ENCODE assay signal across 12 mouse cellular contexts in the genomic region with DNA sequence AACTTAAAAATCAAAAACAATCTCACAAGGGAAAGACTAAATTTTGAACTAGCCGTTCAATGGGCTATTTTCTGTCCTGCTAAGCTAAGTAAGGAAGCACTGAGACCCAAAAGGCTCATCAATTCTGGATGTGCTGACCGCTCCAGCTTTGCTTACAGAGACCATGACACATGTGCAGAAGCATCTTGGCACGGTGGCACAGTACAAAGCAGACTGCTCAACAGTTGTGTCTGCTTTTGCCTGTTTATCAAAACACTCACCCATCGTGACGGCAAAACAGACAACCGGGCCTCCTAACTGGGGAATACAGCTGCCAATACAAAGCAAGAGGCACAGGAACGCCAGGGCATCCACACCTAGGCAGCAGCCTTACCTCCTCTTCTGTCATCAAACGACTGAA. TPM values are rescaled to one million over a fixed set of nuclear protein-coding genes. Genes with fewer than 3 reads are reported as not detected.
A peak's percentile ranks its signal among the peaks of the same experiment; 100 is the strongest.
DNase-seq lines count a peak whose midpoint lies in the region; ATAC-seq and TF ChIP-seq lines count a peak whose summit lies in the region.
"Had no signal": no experiment of that assay in that cellular context is flagged by ENCODE, and none has a peak within 500 bp of the region (broad histone marks: within the 10 kb centered on the region; RNA-seq: fewer than 3 reads in every experiment).

No protein-coding gene starts in this region.

- no peak overlapping the region for H3K4me2 ChIP-seq in kidney, embryonic 15.5 days
- no peak overlapping the region for H3K4me2 ChIP-seq in heart, postnatal 0 days (ENCODE audit: low read depth, low read length)
- H3K4me2 ChIP-seq in midbrain, embryonic 13.5 days (replicated peaks), result no peak overlapping the region
- H3K4me2 ChIP-seq: neural tube, embryonic 15.5 days had no signal

- peak overlapping the region; percentile 65; the same call in 1 of the 2 replicates for H3K27ac ChIP-seq in kidney, embryonic 15.5 days
- H3K27ac ChIP-seq in heart, postnatal 0 days (ENCODE audit: low read depth), result peak overlapping the region; percentile 98
- H3K27ac ChIP-seq in hindbrain, embryonic 10.5 days, result no peak overlapping the region
- H3K27ac ChIP-seq in midbrain, embryonic 13.5 days, result no peak overlapping the region
- H3K27ac ChIP-seq: neural tube, embryonic 15.5 days had no signal

- no peaks in the 10 kb centered on the region for H3K9me3 ChIP-seq in kidney, embryonic 15.5 days (replicated peaks)
- H3K9me3 ChIP-seq in heart, postnatal 0 days (replicated peaks; ENCODE audit: control insufficient read depth, low read length), result no peaks in the 10 kb centered on the region
- no peaks in the 10 kb centered on the region for H3K9me3 ChIP-seq in hindbrain, embryonic 10.5 days
- no peaks in the 10 kb centered on the region for H3K9me3 ChIP-seq in midbrain, embryonic 13.5 days
- H3K9me3 ChIP-seq: neural tube, embryonic 15.5 days had no signal

- ATAC-seq in kidney, embryonic 15.5 days (replicated peaks; ENCODE audit: low FRiP score), result no peak
- ATAC-seq in heart, postnatal 0 days (ENCODE audit: insufficient read depth, low read depth), result peak; percentile 45
- no peak for ATAC-seq in midbrain, embryonic 13.5 days
- ATAC-seq: activated CD4-positive, CD25-positive, alpha-beta regulatory T cell, adult 4 months; midbrain, embryonic 16.5 days had no signal

- H3K4me3 ChIP-seq in kidney, embryonic 15.5 days (replicated peaks), result no peak overlapping the region
- no peak overlapping the region for H3K4me3 ChIP-seq in heart, postnatal 0 days (ENCODE audit: low read depth, low read length)
- H3K4me3 ChIP-seq in hindbrain, embryonic 10.5 days, result no peak overlapping the region
- H3K4me3 ChIP-seq in midbrain, embryonic 13.5 days (replicated peaks), result no peak overlapping the region
- H3K4me3 ChIP-seq: neural tube, embryonic 15.5 days had no signal

- H3K9ac ChIP-seq in kidney, embryonic 15.5 days, result no peak overlapping the region
- H3K9ac ChIP-seq in heart, postnatal 0 days (replicated peaks; ENCODE audit: low read depth, low read length), result no peak overlapping the region
- no peak overlapping the region for H3K9ac ChIP-seq in midbrain, embryonic 13.5 days (replicated peaks)
- H3K9ac ChIP-seq: neural tube, embryonic 15.5 days had no signal

- H3K36me3 ChIP-seq in kidney, embryonic 15.5 days, result peaks cover 33% of the 10 kb centered on the region
- no peaks in the 10 kb centered on the region for H3K36me3 ChIP-seq in heart, postnatal 0 days (replicated peaks; ENCODE audit: control insufficient read depth, insufficient read depth, low read length)
- H3K36me3 ChIP-seq in hindbrain, embryonic 10.5 days, result peaks cover 52% of the 10 kb centered on the region
- H3K36me3 ChIP-seq in midbrain, embryonic 13.5 days, result peaks cover 56% of the 10 kb centered on the region

- TF ChIP-seq EP300 in heart, postnatal 0 days (IDR thresholded peaks at IDR 0.05; ENCODE audit: low read depth), result no peak

- no peak for TF ChIP-seq CTCF in heart, postnatal 0 days (IDR thresholded peaks at IDR 0.05; ENCODE audit: low read depth)

- DNase-seq in kidney, postnatal 36 days, result no peak
- peak; percentile 65 to 77 for DNase-seq in heart, adult 18-20 months
- peak; percentile 67 for DNase-seq in heart, postnatal 0 days (ENCODE audit: low spot score)
- peak; percentile 29 for DNase-seq in lung, postnatal 36 days
- no peak for DNase-seq in hindbrain, embryonic 10.5 days (ENCODE audit: low spot score)
- no peak for DNase-seq in layer of hippocampus, adult 8-10 months (ENCODE audit: low spot score in 2 of 2)
- DNase-seq: cerebellum, adult 9-11 months had no signal

- 84% methylated on average over 8 of the region's 8 CpGs for WGBS in kidney, embryonic 15.5 days
- WGBS in heart, postnatal 0 days, result 28% methylated on average over 8 of the region's 8 CpGs
- 89% methylated on average over 8 of the region's 8 CpGs for WGBS in hindbrain, embryonic 10.5 days
- 92% methylated on average over 8 of the region's 8 CpGs for WGBS in midbrain, embryonic 13.5 days

- H3K27me3 ChIP-seq in kidney, embryonic 15.5 days, result no peaks in the 10 kb centered on the region
- H3K27me3 ChIP-seq in heart, postnatal 0 days (ENCODE audit: control insufficient read depth, insufficient read depth, low read length), result no peaks in the 10 kb centered on the region
- no peaks in the 10 kb centered on the region for H3K27me3 ChIP-seq in hindbrain, embryonic 10.5 days (ENCODE audit: insufficient read depth, poor library complexity, severe bottlenecking)
- H3K27me3 ChIP-seq in midbrain, embryonic 13.5 days, result no peaks in the 10 kb centered on the region
- H3K27me3 ChIP-seq: neural tube, embryonic 15.5 days had no signal

- H3K4me1 ChIP-seq in kidney, embryonic 15.5 days, result peaks cover 14% of the 10 kb centered on the region
- peaks cover 29% of the 10 kb centered on the region for H3K4me1 ChIP-seq in heart, postnatal 0 days (ENCODE audit: control insufficient read depth, insufficient read depth)
- H3K4me1 ChIP-seq in hindbrain, embryonic 10.5 days (replicated peaks), result no peaks in the 10 kb centered on the region
- H3K4me1 ChIP-seq in midbrain, embryonic 13.5 days (replicated peaks), result no peaks in the 10 kb centered on the region

RNA-seq across cellular contexts. Expression of a gene that starts 35.1 kb away (rescaled TPM):
- polyA plus RNA-seq in kidney, embryonic 15.5 days (2015; fragmentation: Nextera tagmentation; extraction: Ambion mirVana), result 17.9 and 18.7 TPM in 2 replicates
- total RNA-seq in heart, adult 18-20 months (2021), result 10 to 100 TPM; 10.8 to 14.7 TPM
- 6.8 and 9.8 TPM in 2 replicates for total RNA-seq in heart, postnatal 0 days (2014; rRNA removed; ENCODE audit: low replicate concordance)
- polyA plus RNA-seq in heart, postnatal 0 days (2015; fragmentation: Nextera tagmentation; extraction: Ambion mirVana), result 8.7 and 9.0 TPM in 2 replicates
- polyA plus RNA-seq in hindbrain, embryonic 10.5 days (2016; fragmentation: Nextera tagmentation; extraction: Ambion mirVana), result 16.4 and 16.9 TPM in 2 replicates
- polyA plus RNA-seq in midbrain, embryonic 13.5 days (2015; fragmentation: Nextera tagmentation; extraction: Ambion mirVana), result 18.1 TPM in 2 replicates
- 10 to 100 TPM; 75.1 to 84.2 (median 76.2) TPM for total RNA-seq in layer of hippocampus, adult 8-10 months (2022)

RNA-seq across cellular contexts. Expression of a gene that starts 38.9 kb away (rescaled TPM):
- 11.3 and 12.4 TPM in 2 replicates for polyA plus RNA-seq in kidney, embryonic 15.5 days (2015; fragmentation: Nextera tagmentation; extraction: Ambion mirVana)
- total RNA-seq in heart, adult 18-20 months (2021), result 100 to 1,000 TPM; 321 to 331 TPM
- 32.1 and 88.6 TPM in 2 replicates for total RNA-seq in heart, postnatal 0 days (2014; rRNA removed; ENCODE audit: low replicate concordance)
- polyA plus RNA-seq in heart, postnatal 0 days (2015; fragmentation: Nextera tagmentation; extraction: Ambion mirVana), result 314 and 316 TPM in 2 replicates
- polyA plus RNA-seq in hindbrain, embryonic 10.5 days (2016; fragmentation: Nextera tagmentation; extraction: Ambion mirVana), result 2.8 and 5.2 TPM in 2 replicates
- 1.9 and 2.8 TPM in 2 replicates for polyA plus RNA-seq in midbrain, embryonic 13.5 days (2015; fragmentation: Nextera tagmentation; extraction: Ambion mirVana)
- 1 to 10 TPM in 2 of 4 experiments, under 1 TPM in 2; 0.65 to 2.9 (median 1.3) TPM for total RNA-seq in layer of hippocampus, adult 8-10 months (2022)

RNA-seq across cellular contexts. Expression of a gene that starts 41.2 kb away (rescaled TPM):
- 39.2 and 40.3 TPM in 2 replicates for polyA plus RNA-seq in kidney, embryonic 15.5 days (2015; fragmentation: Nextera tagmentation; extraction: Ambion mirVana)
- 10 to 100 TPM; 22.2 to 24.3 TPM for total RNA-seq in heart, adult 18-20 months (2021)
- 16.6 and 21.7 TPM in 2 replicates for total RNA-seq in heart, postnatal 0 days (2014; rRNA removed; ENCODE audit: low replicate concordance)
- polyA plus RNA-seq in heart, postnatal 0 days (2015; fragmentation: Nextera tagmentation; extraction: Ambion mirVana), result 16.4 and 17.2 TPM in 2 replicates
- polyA plus RNA-seq in hindbrain, embryonic 10.5 days (2016; fragmentation: Nextera tagmentation; extraction: Ambion mirVana), result 49.5 and 53.8 TPM in 2 replicates
- polyA plus RNA-seq in midbrain, embryonic 13.5 days (2015; fragmentation: Nextera tagmentation; extraction: Ambion mirVana), result 79.1 and 85.8 TPM in 2 replicates
- 100 to 1,000 TPM; 110 to 141 (median 134) TPM for total RNA-seq in layer of hippocampus, adult 8-10 months (2022)

Comparison
In these comparisons a context has a peak if more than half of its experiments do, and no peak if none do; other contexts are left out.
1. H3K27ac ChIP-seq: peak in kidney, embryonic 15.5 days (single experiment) and heart, postnatal 0 days (single experiment); none in hindbrain, embryonic 10.5 days (single experiment) and midbrain, embryonic 13.5 days (single experiment).
2. DNase-seq: peak in heart, adult 18-20 months (2 of 2), heart, postnatal 0 days (single experiment) and lung, postnatal 36 days (single experiment); none in kidney, postnatal 36 days (0 of 2), hindbrain, embryonic 10.5 days (single experiment) and layer of hippocampus, adult 8-10 months (0 of 2).
3. RNA of a gene that starts 38.9 kb away (polyA plus RNA-seq): 314 to 316 TPM in heart, postnatal 0 days; 11.3 to 12.4 TPM in kidney, embryonic 15.5 days, 2.8 to 5.2 TPM in hindbrain, embryonic 10.5 days and 1.9 to 2.8 TPM in midbrain, embryonic 13.5 days; every median in the first group is over 10 times any median in the second.